Mouse (Mus musculus): ENCODE results near the gene Ranbp3.

- TF ChIP-seq E2F4 (IDR thresholded peaks at IDR 0.05; ENCODE audit: borderline replicate concordance, low read depth, low read length): no peak
- no peak for TF ChIP-seq MAX (IDR thresholded peaks at IDR 0.05; ENCODE audit: low read length)
- TF ChIP-seq MYC (IDR thresholded peaks at IDR 0.05; ENCODE audit: low read depth, low read length): no peak
- TF ChIP-seq MEF2A (IDR thresholded peaks at IDR 0.05; ENCODE audit: extremely low read depth, insufficient replicate concordance, low read depth, low read length, poor library complexity, severe bottlenecking): no peak
- TF ChIP-seq CTCF (IDR thresholded peaks at IDR 0.05 in 2 of 3, conservative IDR thresholded peaks at IDR 0.05 in 1 of 3; ENCODE audit: control insufficient read depth in 1 of 3, insufficient read depth in 1 of 3, low read depth in 2 of 3, low read length in 3 of 3, poor library complexity in 1 of 3, severe bottlenecking in 1 of 3): no peak
- TF ChIP-seq RCOR1 (IDR thresholded peaks at IDR 0.05; ENCODE audit: low read depth, low read length): no peak
- no peak for TF ChIP-seq TAL1 (IDR thresholded peaks at IDR 0.05; ENCODE audit: low read length)
- TF ChIP-seq GATA1 (IDR thresholded peaks at IDR 0.05; ENCODE audit: low read depth, low read length): no peak
- no peak for TF ChIP-seq SIN3A (IDR thresholded peaks at IDR 0.05; ENCODE audit: low read length)
- no peak for TF ChIP-seq EP300 (IDR thresholded peaks at IDR 0.05; ENCODE audit: low read depth in 1 of 2, low read length in 2 of 2)
- no peak for TF ChIP-seq ELF1 (IDR thresholded peaks at IDR 0.05; ENCODE audit: low read depth, low read length)
- TF ChIP-seq TCF12 (IDR thresholded peaks at IDR 0.05; ENCODE audit: low read depth, low read length): no peak
Measured at GRCm38 (mm10) chr17:56703038-56703437, 29.9 kb downstream of the Ranbp3 start.

Measured in MEL (cell line).